Mouse (Mus musculus) neutrophil, adult 59 days (primary cell): Measurements from ENCODE around the gene Primpol. TPM values are rescaled to one million over a fixed set of nuclear protein-coding genes. Genes with fewer than 3 reads are reported as not detected.

Experiments
- total RNA-seq, 2 experiments: library from RNA; stranded (reverse); gene quantifications; 1 replicate in 1 of 2; 2 replicates in 1 of 2; pipeline ENCODE4 v1.2.4; 2023

The Primpol gene
- 10 to 100 TPM; 19.3 to 23.1 TPM for total RNA-seq

DNA sequence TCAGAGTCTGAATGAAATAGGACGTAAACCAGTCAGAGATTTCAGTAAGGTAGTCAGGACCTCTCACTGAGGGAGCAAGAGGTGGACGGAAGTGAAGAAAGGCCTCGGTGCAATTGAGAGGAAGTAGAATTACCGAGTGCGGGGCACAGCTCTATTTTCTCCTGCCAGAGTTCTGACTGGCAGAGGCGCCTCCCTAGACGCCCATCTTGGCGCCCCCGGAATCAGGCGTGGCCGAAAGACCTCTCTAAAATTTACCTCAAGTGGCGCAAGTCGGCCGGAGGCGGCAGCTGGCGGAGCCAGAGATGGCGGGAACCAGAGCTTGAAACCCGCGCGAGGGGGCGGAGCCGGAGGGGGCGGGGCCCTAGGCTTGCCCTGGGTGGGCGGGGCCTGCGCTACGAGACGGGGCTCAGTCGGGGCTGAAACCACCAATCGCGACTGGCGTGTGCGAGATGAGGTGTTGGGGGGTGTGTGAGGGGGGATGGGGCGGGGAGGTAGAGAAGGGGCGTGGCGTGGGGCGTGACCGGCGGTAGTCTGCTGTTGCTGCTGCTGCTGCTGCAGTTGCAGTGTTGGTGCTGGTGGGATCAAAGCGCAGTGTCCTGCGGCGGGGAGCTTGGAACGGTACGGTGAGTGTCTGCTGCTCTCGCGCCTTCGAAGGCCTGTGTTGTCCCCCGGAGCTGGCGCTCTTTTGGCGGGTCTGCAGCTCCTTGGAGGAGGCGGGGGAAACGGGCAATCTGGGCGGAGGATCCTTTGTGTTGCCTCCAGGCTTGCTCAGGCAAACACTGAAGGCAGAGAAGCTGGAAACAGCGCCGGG, at the start of gene Primpol, which contains the start of gene Casp3:
Gene Primpol (minus strand): TSS at position 334 of the 811 bp plus-strand sequence.
Gene Casp3 (plus strand): TSS at position 413 of the 811 bp plus-strand sequence.

DNA sequence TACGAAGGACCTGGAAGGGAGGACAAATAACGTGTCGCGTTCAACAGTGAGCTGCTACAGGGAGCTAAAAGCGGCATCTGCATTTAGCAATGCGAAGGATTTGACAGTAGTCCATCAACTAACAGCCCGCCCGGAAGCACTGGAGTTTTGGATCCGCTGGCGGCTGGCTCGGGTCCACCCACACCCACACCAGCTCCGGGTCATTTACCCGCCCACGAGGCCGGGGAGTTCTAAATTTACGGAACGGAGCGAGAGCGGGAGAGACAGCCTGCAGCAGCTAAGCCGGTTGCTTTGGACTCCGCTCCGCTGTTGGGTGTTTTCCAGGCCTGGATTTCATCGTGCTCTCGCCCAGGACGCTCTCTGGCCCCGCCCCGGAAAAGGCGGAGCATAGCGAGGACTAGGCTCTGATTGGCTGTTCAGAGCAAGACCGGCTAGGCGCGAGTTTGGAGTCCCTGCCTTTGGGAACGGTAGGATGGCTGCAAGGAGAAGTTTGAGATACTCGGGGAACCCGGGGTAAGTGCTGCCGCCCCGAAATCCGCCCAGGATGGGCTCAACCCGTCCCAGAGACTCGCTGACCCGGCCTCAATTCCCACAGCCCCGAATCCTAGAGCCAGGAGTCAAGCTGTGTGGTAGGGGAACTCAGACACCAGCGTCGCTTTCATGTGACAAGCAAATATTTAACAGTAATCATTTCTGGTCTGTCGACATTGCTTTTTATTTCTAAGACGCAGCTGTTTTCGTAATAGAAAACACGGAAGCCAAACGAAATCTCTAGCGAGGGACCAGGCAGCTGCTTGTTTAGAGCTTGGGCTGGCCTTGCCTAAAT, 65.2 kb downstream of the Primpol start, which contains the start of gene Cenpu:
Gene Cenpu (plus strand): TSS at position 414 of the 826 bp plus-strand sequence.

Other genes starting within 250 kb of the Primpol start
- 100 to 1,000 TPM; 219 to 244 TPM for gene Acsl1, start 146.2 kb downstream of the Primpol start, total RNA-seq
- gene Cenpu, start 65.2 kb downstream of the Primpol start, total RNA-seq, result 10 to 100 TPM; 19.7 to 23.7 TPM
- gene Casp3, start 79 bp upstream of the Primpol start, total RNA-seq, result 10 to 100 TPM; 57.2 to 59.8 TPM
- gene Irf2, start 122.5 kb upstream of the Primpol start, total RNA-seq, result 100 to 1,000 TPM; 173 to 184 TPM